Mouse (Mus musculus): ENCODE measurements at regions not wholly inside any gene's neighbourhood (a gene's known extent, or its start where the extent isn't known, plus 50 kb on each side); places are given as distances from the start of the nearest gene placed in this dataset.

DNA sequence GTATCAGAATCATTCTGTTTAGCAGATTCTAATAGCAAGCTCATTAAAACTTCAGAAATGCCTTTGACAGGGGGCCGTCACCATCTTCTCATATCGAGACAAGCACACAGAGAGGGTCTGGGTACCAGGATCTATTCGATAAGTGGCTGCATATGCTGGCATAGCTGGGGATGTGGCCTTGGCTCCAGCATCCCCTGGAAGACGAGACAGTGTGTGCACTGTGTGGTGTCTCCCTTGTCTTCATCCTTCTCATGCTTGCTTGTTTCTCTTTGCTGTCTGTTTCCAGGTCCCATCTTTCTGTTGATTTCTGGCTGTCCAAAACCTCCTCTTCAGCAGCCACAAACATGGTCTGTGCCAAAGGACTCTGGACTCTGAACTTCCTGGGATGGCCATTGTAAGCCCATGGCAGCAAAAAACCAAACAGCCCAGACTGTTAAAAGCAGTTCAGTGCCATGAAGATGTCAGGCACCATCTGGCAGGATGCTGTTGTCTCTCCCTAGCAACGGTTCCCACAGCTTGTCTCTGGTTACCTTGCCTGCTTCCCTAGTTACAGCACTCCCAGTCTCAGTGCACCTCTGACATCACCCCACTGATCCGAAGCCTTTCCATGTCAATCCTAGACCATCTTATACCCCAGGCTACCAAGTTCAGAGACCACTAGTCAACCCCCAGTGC lies 56.5 kb downstream of the Kctd12 start:
- ATAC-seq (ENCODE audit: extremely low read depth, insufficient number of reproducible peaks, low FRiP score, poor library complexity, severe bottlenecking) = no peak

DNA sequence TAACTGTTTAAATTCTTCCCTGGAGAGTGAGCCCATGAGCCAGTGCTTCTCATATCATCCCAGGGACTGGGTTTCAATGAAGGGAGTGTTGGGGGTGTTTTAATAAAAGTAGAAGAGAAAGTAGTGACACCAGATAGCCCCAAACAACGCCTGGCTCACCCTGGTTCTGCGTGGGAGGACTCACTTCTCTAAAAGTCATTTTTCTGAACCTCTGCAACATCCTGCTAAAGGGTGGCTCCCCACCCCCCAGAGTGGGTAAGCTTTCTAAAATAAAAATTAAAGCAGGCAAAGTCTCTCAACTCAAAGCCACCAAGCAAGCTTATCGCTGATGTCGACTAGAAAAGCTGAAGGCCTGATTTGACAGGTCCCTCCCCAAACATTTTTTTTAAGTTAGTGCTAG lies 57.8 kb downstream of the Kctd12 start:
- ATAC-seq (ENCODE audit: extremely low read depth, insufficient number of reproducible peaks, low FRiP score, poor library complexity, severe bottlenecking) = peak; percentile 81

GRCm38 (mm10) chr14:102922496-102922993 lies 59.9 kb downstream of the Kctd12 start:
- peak; percentile 74 for ATAC-seq (ENCODE audit: extremely low read depth, insufficient number of reproducible peaks, low FRiP score, poor library complexity, severe bottlenecking)

DNA sequence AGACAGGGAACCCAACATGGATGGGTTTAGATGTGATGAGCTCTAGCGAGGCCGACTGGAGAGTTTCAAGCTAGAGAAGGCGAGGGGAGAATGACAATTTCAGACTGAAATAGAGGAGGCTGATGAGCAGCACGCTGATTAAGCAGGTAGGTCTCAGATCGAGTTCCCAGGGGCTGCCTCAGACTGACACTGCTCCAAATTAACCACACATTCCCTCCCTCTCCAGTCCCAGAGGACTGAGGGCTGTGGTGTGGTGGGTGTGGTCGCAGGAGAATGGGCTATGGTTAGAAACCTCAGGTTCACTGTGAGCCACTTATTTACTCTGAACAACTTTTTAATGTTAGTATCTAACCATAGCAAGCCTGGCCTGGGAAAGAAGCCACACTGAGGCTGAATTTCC lies 62.0 kb downstream of the Kctd12 start:
- no peak for ATAC-seq (ENCODE audit: extremely low read depth, insufficient number of reproducible peaks, low FRiP score, poor library complexity, severe bottlenecking)

DNA sequence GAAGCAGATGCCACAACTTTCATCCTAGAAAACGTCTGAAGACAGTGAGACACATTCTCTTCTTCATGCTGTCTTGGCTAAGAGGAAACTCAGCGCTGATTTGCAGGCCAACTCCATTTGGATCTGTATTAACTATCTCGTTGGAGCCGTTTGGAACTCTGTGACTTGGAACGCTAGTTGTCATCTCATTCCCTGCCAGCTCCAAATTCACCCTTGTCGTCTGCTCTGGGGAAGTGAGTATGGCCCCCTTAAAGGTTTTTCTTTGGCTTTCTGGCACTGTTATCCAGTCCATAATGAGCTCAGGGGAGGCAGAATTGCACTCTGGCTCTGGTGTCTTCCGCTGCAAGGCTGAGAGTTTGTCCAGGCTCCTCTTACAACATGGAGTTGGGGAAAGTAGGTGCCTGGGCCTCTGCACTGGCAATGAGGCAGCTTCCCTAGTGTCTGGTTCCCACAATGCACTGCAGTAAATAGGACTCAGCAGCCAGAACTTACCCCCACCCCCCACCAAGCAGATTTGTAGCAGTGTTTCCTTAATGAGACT lies 63.1 kb downstream of the Kctd12 start:
- ATAC-seq (ENCODE audit: extremely low read depth, insufficient number of reproducible peaks, low FRiP score, poor library complexity, severe bottlenecking) = no peak

DNA sequence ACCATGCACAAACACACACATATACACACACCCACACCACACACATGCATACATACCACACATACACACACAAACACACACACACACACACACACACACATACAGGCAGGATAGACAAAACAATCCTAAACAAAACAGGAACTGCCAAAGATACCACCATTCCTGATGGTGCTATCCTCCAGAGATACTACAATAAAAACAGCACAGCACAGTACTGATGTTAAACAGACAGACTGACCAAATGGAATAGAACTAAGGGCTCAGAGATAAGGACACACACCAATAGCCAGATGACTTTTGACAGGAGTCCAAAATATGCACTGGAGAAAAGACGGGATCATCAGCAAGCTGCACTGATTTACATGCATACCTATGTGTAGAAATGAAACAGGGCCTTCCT lies 64.5 kb downstream of the Kctd12 start:
- ATAC-seq (ENCODE audit: extremely low read depth, insufficient number of reproducible peaks, low FRiP score, poor library complexity, severe bottlenecking) = no peak

GRCm38 (mm10) chr14:102915918-102916317 lies 66.5 kb downstream of the Kctd12 start:
- no peak for ATAC-seq (ENCODE audit: extremely low read depth, insufficient number of reproducible peaks, low FRiP score, poor library complexity, severe bottlenecking)

- ATAC-seq (ENCODE audit: extremely low read depth, insufficient number of reproducible peaks, low FRiP score, poor library complexity, severe bottlenecking) = no peak
Measured at GRCm38 (mm10) chr14:102911582-102911981, 70.9 kb downstream of the Kctd12 start.

GRCm38 (mm10) chr14:102908990-102909389 lies 73.4 kb downstream of the Kctd12 start:
- no peak for ATAC-seq (ENCODE audit: extremely low read depth, insufficient number of reproducible peaks, low FRiP score, poor library complexity, severe bottlenecking)

DNA sequence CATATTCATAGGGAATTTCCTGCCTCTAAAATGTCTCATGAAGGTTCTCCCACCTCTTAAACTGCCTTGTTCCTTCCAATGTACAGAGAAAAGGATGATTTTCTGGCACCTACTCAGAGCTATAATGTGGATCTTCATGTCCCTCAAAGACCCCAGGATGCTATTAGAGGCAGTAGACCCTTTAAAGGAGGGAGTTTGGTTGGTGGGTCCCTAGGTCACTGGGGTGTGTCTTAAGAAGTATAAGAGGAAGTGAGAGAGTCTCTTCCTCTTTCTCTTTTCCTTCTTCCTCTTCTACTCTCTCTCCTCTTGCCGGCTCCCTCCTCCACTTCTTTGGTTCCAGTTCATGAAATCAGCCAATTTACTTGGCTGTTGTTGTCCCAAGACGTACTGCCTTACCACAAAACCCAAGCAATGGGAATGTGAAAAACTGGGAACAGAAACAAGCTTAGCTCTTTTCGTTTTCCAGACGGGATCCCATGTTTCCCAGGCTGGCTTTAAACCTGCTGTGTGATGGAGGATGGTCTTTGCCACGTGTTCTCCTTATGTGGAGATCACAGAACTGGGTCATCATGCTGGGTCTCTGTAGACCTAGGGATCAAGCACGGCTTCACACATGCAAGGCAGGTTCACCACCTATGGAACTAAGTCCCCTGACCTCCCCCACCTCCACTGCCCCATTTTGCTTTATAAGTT lies 74.9 kb downstream of the Kctd12 start:
- ATAC-seq (ENCODE audit: extremely low read depth, insufficient number of reproducible peaks, low FRiP score, poor library complexity, severe bottlenecking) = peak; percentile 79

DNA sequence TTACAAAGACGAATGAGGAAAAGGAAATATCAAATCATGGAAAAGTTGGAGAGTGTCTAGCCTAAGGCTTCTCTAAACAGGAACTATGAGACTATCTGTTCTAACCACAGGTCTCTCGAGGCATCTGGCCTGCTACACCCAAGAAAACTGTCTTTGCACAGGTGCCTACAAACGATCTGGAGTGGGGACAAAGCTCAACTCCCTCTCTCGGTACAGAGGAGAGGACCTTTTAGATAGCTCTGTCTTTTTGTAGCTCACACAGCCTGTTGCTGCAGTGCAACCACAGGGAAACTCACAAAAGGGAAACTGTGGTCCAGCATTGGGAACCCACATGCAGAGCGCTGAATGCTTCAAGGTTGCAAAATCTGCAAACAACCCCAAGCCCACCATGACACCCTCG lies 75.6 kb downstream of the Kctd12 start:
- ATAC-seq (ENCODE audit: extremely low read depth, insufficient number of reproducible peaks, low FRiP score, poor library complexity, severe bottlenecking) = peak; percentile 67

DNA sequence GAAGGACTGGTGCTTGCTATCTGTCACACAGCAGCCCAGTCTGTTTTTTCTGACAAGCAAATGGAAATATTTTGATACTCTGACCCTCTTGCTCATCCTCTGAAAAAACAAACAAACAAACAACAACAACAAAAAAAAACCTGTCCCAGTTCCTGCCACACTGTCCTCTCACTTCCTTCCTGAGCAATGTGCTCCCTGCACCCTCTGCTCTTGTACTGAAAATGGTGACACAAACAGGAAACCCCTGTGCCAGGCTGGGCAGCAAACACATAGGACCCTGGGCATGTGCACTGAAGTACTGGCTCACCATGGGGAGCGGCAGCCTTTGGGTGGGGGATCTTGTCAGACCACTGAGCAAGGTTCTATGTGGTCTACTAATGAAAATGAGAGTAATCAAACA lies 76.2 kb downstream of the Kctd12 start:
- no peak for ATAC-seq (ENCODE audit: extremely low read depth, insufficient number of reproducible peaks, low FRiP score, poor library complexity, severe bottlenecking)

DNA sequence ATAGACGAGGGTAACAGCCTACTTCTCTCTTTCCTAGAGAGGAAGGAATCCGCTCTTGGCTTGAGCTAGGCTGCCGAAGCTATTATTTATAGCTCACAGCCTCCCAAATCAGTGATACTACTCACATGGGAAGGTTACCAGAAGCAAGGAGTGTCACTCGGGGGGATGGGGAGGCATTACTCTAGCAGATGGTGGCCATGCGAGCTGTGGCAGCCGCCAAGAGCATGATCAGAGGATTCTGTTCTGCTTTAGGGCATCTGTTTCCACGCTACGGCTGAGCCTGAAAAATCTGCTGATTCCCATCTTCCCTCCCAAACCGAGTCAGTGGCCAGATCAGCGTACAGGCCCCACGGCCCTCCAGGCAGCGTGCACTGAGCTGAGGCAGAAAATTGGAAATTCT lies 79.5 kb downstream of the Kctd12 start:
- no peak for ATAC-seq (ENCODE audit: extremely low read depth, insufficient number of reproducible peaks, low FRiP score, poor library complexity, severe bottlenecking)

DNA sequence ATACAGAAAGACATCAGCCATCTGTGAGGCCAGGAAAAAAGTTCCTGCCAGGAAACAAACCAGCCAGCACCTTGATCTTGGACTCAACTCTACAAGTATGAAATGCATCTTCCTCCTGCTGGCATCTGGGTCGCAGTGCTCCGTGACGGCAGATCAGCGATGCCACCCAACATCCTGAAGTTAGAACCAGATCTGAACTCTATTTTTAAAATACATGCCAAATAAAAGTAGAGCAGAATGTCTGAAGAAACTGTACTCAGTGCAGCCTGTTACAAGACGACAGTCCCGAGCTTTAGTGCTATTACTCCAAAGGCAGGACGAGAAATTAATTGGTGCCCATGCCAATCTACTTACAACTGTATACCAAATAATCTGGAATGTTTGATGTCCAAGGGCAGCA lies 80.2 kb downstream of the Kctd12 start:
- ATAC-seq (ENCODE audit: extremely low read depth, insufficient number of reproducible peaks, low FRiP score, poor library complexity, severe bottlenecking) = no peak

DNA sequence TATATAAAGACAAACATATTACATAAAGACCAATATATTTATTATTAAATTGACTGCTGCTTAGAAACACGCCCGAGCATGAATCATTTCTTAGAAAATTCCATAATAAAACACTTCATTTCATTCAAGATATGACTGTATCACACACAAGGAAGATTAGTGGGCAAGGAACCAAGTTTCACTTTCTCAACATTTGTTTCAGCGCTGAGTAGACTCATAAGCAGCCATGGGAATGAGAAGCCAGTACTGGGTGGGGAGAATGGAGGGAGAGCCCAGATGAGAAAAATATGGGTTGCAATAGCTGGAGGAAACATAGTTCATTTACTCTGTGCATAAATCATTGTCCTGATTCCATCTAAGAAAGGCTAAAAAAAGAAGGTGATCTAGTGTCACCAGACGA lies 84.0 kb downstream of the Kctd12 start:
- no peak for ATAC-seq (ENCODE audit: extremely low read depth, insufficient number of reproducible peaks, low FRiP score, poor library complexity, severe bottlenecking)

DNA sequence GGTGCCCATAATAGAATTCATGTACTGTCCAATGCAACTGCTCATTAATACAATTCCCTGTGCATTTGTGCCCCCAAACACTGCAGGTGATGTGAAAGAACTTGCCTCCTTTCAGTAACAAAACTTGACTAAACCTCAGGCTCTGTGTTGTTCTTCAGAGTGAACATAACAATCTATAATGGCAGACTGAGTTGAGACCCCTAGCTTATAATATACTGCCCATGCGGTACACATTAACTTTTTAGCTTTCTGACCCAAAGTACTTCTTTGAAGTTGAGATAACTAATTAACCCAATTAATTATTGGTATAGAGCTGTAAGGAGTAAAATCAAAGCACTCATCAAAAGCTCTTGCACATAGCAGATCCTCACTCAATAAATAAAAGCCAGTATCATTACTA lies 85.4 kb downstream of the Kctd12 start:
- no peak for ATAC-seq (ENCODE audit: extremely low read depth, insufficient number of reproducible peaks, low FRiP score, poor library complexity, severe bottlenecking)

DNA sequence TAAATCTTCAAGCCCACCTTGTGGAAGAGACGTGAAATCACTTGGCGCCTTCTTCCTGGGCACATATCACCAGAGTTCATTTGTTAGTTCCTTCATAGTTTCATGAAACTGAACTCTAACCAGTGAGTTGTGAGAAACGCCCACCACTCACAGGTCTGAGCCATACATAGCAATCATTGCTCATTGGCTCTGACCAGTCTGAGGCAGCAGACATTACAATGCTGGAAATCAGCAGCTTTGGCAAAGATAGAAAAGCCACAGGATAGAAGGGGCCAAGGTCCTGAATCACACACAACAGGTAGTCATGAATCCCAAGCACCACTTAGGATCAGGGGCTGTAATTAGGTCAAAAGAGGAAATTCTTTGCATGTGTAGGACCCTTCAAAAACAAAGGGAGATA lies 85.9 kb downstream of the Kctd12 start:
- no peak for ATAC-seq (ENCODE audit: extremely low read depth, insufficient number of reproducible peaks, low FRiP score, poor library complexity, severe bottlenecking)

DNA sequence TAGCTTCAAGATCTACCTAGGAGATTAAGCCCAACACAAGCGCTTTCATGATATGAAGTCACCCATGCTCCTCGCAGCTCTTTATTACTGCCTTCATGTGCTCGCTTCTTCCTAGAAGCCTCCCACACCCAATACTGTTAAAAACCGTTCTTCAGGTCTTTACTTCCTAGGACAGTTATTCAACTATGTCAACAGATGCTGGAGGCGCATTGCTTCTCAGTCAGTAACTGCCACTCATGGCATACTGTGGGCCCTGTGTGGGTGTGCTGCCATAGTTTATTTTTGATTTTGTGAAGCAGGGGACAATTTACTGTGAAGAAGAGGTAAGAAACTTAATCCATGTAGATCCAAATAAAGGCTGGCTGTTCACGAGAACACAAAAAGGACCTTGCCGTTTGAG lies 89.2 kb downstream of the Kctd12 start:
- no peak for ATAC-seq (ENCODE audit: extremely low read depth, insufficient number of reproducible peaks, low FRiP score, poor library complexity, severe bottlenecking)

DNA sequence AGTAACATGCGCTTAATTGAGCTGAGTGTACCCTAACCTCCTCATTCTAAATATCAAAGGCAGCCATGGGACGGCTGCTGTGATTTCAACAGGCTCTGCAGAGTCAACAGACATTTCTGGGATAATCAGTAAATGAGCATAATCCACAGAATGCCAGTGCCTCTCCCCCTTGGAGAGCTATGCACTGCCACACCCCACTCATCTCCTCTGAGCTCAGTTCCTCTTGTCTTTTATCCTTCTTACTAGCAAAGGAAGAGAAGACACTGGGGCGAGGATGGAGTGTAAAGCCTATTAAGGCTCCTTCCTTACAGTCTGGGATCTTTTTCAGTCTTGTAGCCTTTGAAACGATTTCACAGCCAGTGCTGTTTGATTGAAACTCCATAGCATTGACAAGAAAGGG lies 90.9 kb downstream of the Kctd12 start:
- no peak for ATAC-seq (ENCODE audit: extremely low read depth, insufficient number of reproducible peaks, low FRiP score, poor library complexity, severe bottlenecking)

GRCm38 (mm10) chr14:102885240-102885598 lies 97.2 kb downstream of the Kctd12 start:
- peak; percentile 61; the same call in 1 of the 2 replicates for ATAC-seq (ENCODE audit: extremely low read depth, insufficient number of reproducible peaks, low FRiP score, poor library complexity, severe bottlenecking)

Data from neutrophil, adult 5-6 weeks (primary cell).